Mouse (Mus musculus): ENCODE data around the gene Glod5.

DNA sequence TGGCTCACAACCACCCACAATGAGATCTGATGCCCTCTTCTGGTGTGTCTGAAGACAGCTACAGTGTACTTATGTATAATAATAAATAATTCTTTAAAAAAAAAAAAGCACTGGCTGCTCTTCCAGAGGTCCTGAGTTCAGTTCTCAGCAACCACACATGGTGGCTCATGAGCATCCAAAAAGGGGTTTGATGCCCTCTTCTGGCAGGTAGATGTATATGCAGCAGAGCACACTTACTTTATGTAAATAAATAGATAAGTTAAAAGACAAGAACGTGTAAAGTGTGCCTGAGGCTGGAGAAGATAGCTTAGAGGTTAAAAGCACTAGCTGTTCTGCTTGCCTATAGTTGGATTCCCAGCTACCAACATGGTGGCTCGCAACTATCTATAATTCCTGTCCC is 6.5 kb upstream of the Glod5 start:
- TF ChIP-seq CTCF (IDR thresholded peaks at IDR 0.05; ENCODE audit: borderline replicate concordance, insufficient read depth, low read depth, low read length) (no peak), POLR2A (IDR thresholded peaks at IDR 0.05; ENCODE audit: borderline replicate concordance, insufficient read depth, low read length) (no peak)

Data from cerebellum, adult 2 months (tissue).